Mouse (Mus musculus) stomach, embryonic 14.5 days (tissue): Measurements from ENCODE around the gene Dzip3. TPM values are rescaled to one million over a fixed set of nuclear protein-coding genes. Genes with fewer than 3 reads are reported as not detected.
A peak's percentile ranks its signal among the peaks of the same experiment; 100 is the strongest.

Experiments
- ATAC-seq: fragments of 200-750 bp; cut with Nextera tagmentation; 2 replicates; pipeline ENCODE4 v1.8.0; 2017; ENCODE audit warnings: low read depth, moderate TSS enrichment; ENCODE audit not compliant: insufficient number of reproducible peaks, insufficient read depth, low FRiP score
- H3K27ac ChIP-seq: fragments of 300-500 bp; sonication (generic); 2 replicates; pipeline ENCODE4 v1.5.1; 2014; ENCODE audit warnings: mild to moderate bottlenecking, low read length, moderate library complexity, mixed read lengths
- H3K27me3 ChIP-seq: fragments of 300-500 bp; sonication (generic); 2 replicates; pipeline ENCODE4 v1.6.1; 2014; ENCODE audit warnings: low read length, control low read depth, mixed read lengths; ENCODE audit not compliant: control insufficient read depth, insufficient read depth
- H3K36me3 ChIP-seq: fragments of 300-500 bp; sonication (generic); 2 replicates; pipeline ENCODE4 v1.6.1; 2014; ENCODE audit warnings: mild to moderate bottlenecking, control low read depth, low read length, moderate library complexity, mixed read lengths; ENCODE audit not compliant: control insufficient read depth, insufficient read depth
- H3K4me1 ChIP-seq: fragments of 300-500 bp; sonication (generic); 2 replicates; pipeline ENCODE4 v1.6.1; 2014; ENCODE audit warnings: low read length, control low read depth, mixed read lengths; ENCODE audit not compliant: control insufficient read depth, insufficient read depth
- H3K4me2 ChIP-seq: fragments of 300-500 bp; sonication (generic); replicated peaks from 2 replicates; pipeline ENCODE4 v1.6.1; 2014; ENCODE audit warnings: low read depth, low read length, control low read depth
- H3K4me3 ChIP-seq: fragments of 300-500 bp; sonication (generic); 2 replicates; pipeline ENCODE4 v1.5.1; 2014; ENCODE audit warnings: low read depth, low read length, control low read depth
- H3K9ac ChIP-seq: fragments of 300-500 bp; sonication (generic); replicated peaks from 2 replicates; pipeline ENCODE4 v1.6.1; 2014; ENCODE audit warnings: low read depth, mild to moderate bottlenecking, control low read depth, low read length, moderate library complexity, mixed read lengths
- H3K9me3 ChIP-seq: fragments of 300-500 bp; sonication (generic); 2 replicates; pipeline ENCODE4 v1.6.1; 2016; ENCODE audit warnings: low read depth, low read length, control low read depth; ENCODE audit not compliant: control insufficient read depth
- WGBS: fragments of 180-500 bp; shearing (Covaris S2); extraction: QIAGEN DNeasy Blood & Tissue Kit; methylation state at CpG from one replicate; pipeline ENCODE4 v1.1.7; 2014; 5-methylcytosine and 5-hydroxymethylcytosine counted together
- polyA plus RNA-seq: library from polyadenylated mRNA; unstranded; fragments of >200 nt; fragmentation: Nextera tagmentation; extraction: Ambion mirVana; gene quantifications from 2 replicates; pipeline ENCODE4 v1.2.1, GENCODE M21; 2014

Gene Dzip3
- polyA plus RNA-seq, 1 experiment from 2014 or later: 40.6 TPM

- peak overlapping the region; percentile 66 for H3K4me2 ChIP-seq
- H3K27ac ChIP-seq: 0 out of 2 replicates have a peak overlapping the region, but pooled peaks have one; percentile 93
Observed at GRCm38 (mm10) chr16:48992437-48993230, 1.3 kb downstream of the Dzip3 start.

GRCm38 (mm10) chr16:48989700-48990099 is 4.3 kb downstream of the Dzip3 start:
- Histone ChIP-seq H3K27me3 (no peaks in the 10 kb centered on the region), H3K27ac (no peak overlapping the region), H3K4me3 (no peak overlapping the region), H3K9ac (no peak overlapping the region), H3K4me2 (no peak overlapping the region), H3K9me3 (no peaks in the 10 kb centered on the region), H3K4me1 (peaks cover 7% of the 10 kb centered on the region), H3K36me3 (no peaks in the 10 kb centered on the region)
- no peak for ATAC-seq

More at GRCm38 (mm10) chr16:48992437-48993230, 1.3 kb downstream of the Dzip3 start:
- peak overlapping the region; percentile 87 for H3K4me3 ChIP-seq
- 25% methylated on average over 10 of the region's 10 CpGs for WGBS
- H3K9ac ChIP-seq: peak overlapping the region; percentile 97
- no peaks in the 10 kb centered on the region for H3K9me3 ChIP-seq
- ATAC-seq: no peak
- H3K4me1 ChIP-seq: peaks cover 11% of the 10 kb centered on the region
- H3K27me3 ChIP-seq: no peaks in the 10 kb centered on the region
- H3K36me3 ChIP-seq: no peaks in the 10 kb centered on the region

GRCm38 (mm10) chr16:48985034-48985627 is 8.8 kb downstream of the Dzip3 start:
- no peak overlapping the region for H3K4me3 ChIP-seq
- no peak overlapping the region for H3K27ac ChIP-seq
- H3K4me1 ChIP-seq: no peaks in the 10 kb centered on the region
- H3K4me2 ChIP-seq: no peak overlapping the region
- no peak overlapping the region for H3K9ac ChIP-seq
- ATAC-seq: no peak
- no peaks in the 10 kb centered on the region for H3K27me3 ChIP-seq
- H3K9me3 ChIP-seq: no peaks in the 10 kb centered on the region
- peaks cover 3% of the 10 kb centered on the region; the same call in 1 of the 2 replicates for H3K36me3 ChIP-seq
- 55% methylated on average over 5 of the region's 5 CpGs for WGBS

GRCm38 (mm10) chr16:48979965-48980364 is 14.0 kb downstream of the Dzip3 start:
- Histone ChIP-seq H3K4me1 (no peaks in the 10 kb centered on the region), H3K9ac (no peak overlapping the region), H3K9me3 (no peaks in the 10 kb centered on the region), H3K36me3 (peaks cover 15% of the 10 kb centered on the region), H3K4me3 (no peak overlapping the region), H3K27me3 (no peaks in the 10 kb centered on the region), H3K27ac (no peak overlapping the region), H3K4me2 (no peak overlapping the region)
- ATAC-seq: no peak

GRCm38 (mm10) chr16:48973548-48973947 is 20.4 kb downstream of the Dzip3 start:
- H3K4me3 ChIP-seq: no peak overlapping the region
- 100% methylated on average over 1 of the region's 1 CpGs for WGBS
- H3K4me2 ChIP-seq: no peak overlapping the region
- ATAC-seq: no peak
- H3K9me3 ChIP-seq: no peaks in the 10 kb centered on the region
- peaks cover 15% of the 10 kb centered on the region for H3K36me3 ChIP-seq
- no peaks in the 10 kb centered on the region for H3K27me3 ChIP-seq
- no peak overlapping the region for H3K9ac ChIP-seq
- H3K27ac ChIP-seq: no peak overlapping the region
- H3K4me1 ChIP-seq: no peaks in the 10 kb centered on the region

GRCm38 (mm10) chr16:48972996-48973395 is 21.0 kb downstream of the Dzip3 start:
- Histone ChIP-seq H3K4me1 (no peaks in the 10 kb centered on the region), H3K4me3 (no peak overlapping the region), H3K36me3 (peaks cover 12% of the 10 kb centered on the region), H3K27me3 (no peaks in the 10 kb centered on the region), H3K27ac (no peak overlapping the region), H3K9ac (no peak overlapping the region), H3K9me3 (no peaks in the 10 kb centered on the region), H3K4me2 (no peak overlapping the region)
- WGBS: 95% methylated on average over 2 of the region's 2 CpGs
- no peak for ATAC-seq

- Histone ChIP-seq H3K4me2 (no peak overlapping the region), H3K4me3 (no peak overlapping the region), H3K4me1 (no peaks in the 10 kb centered on the region), H3K9me3 (no peaks in the 10 kb centered on the region), H3K27me3 (no peaks in the 10 kb centered on the region), H3K27ac (no peak overlapping the region), H3K36me3 (peaks cover 25% of the 10 kb centered on the region), H3K9ac (no peak overlapping the region)
- WGBS: 74% methylated on average over 1 of the region's 1 CpGs
- ATAC-seq: no peak
Observed at GRCm38 (mm10) chr16:48941805-48942204, 52.2 kb downstream of the Dzip3 start.

- H3K4me1 ChIP-seq: no peaks in the 10 kb centered on the region
- H3K9me3 ChIP-seq: no peaks in the 10 kb centered on the region
- no peaks in the 10 kb centered on the region for H3K27me3 ChIP-seq
- peaks cover 23% of the 10 kb centered on the region for H3K36me3 ChIP-seq
- no peak for ATAC-seq
- H3K4me2 ChIP-seq: no peak overlapping the region
- H3K9ac ChIP-seq: no peak overlapping the region
- 85% methylated on average over 1 of the region's 1 CpGs for WGBS
- H3K4me3 ChIP-seq: no peak overlapping the region
- no peak overlapping the region for H3K27ac ChIP-seq
Observed at GRCm38 (mm10) chr16:48923724-48924123, 70.2 kb downstream of the Dzip3 start.
